Mouse (Mus musculus) embryo, embryonic 10 days (tissue): ENCODE data around the gene Smim5.
A peak's percentile ranks its signal among the peaks of the same experiment; 100 is the strongest.
"Not testable (repeated sequence)": the region's sequence is repeated elsewhere in the genome, so short reads cannot be mapped to it uniquely, and the experiment has no call there.

Experiments
- DNase-seq: peaks from one replicate; pipeline ENCODE4 v3.0.0-alpha.2; 2015; ENCODE audit warnings: low spot score

Smim5 gene

GRCm38 (mm10) chr11:115899486-115900266 is at the start of gene Smim5:
TSS of gene Smim5 (plus strand) at chr11:115899966.
- DNase-seq: peak; percentile 93

GRCm38 (mm10) chr11:115854674-115855073 is 45.1 kb upstream of the Smim5 start:
- DNase-seq: no peak

GRCm38 (mm10) chr11:115857146-115857545 is 42.6 kb upstream of the Smim5 start:
- DNase-seq: not testable (repeated sequence)

GRCm38 (mm10) chr11:115857936-115858335 is 41.8 kb upstream of the Smim5 start:
- DNase-seq: no peak

- DNase-seq: no peak
These were observed 41.4 kb upstream of the Smim5 start, which contains the start of gene Myo15b for GRCm38 (mm10) chr11:115858354-115858753. TSS of gene Myo15b (plus strand) at chr11:115858406.

- DNase-seq: peak; percentile 88
These were observed 40.4 kb upstream of the Smim5 start for GRCm38 (mm10) chr11:115859143-115859945.

GRCm38 (mm10) chr11:115863895-115864294 is 35.9 kb upstream of the Smim5 start:
- DNase-seq: no peak

- no peak for DNase-seq
These were observed 30.4 kb upstream of the Smim5 start for GRCm38 (mm10) chr11:115869393-115869792.

- DNase-seq: no peak
These were observed 27.3 kb upstream of the Smim5 start for GRCm38 (mm10) chr11:115872437-115872836.

- DNase-seq: no peak
These were observed 23.8 kb upstream of the Smim5 start for GRCm38 (mm10) chr11:115875935-115876334.

GRCm38 (mm10) chr11:115876438-115876837 is 23.3 kb upstream of the Smim5 start:
- DNase-seq: no peak

GRCm38 (mm10) chr11:115877174-115877755 is 22.5 kb upstream of the Smim5 start:
- DNase-seq: no peak

- DNase-seq: no peak
These were observed 21.7 kb upstream of the Smim5 start for GRCm38 (mm10) chr11:115878071-115878470.

- no peak for DNase-seq
These were observed 18.8 kb upstream of the Smim5 start for GRCm38 (mm10) chr11:115881002-115881401.

- DNase-seq: no peak
These were observed 16.5 kb upstream of the Smim5 start for GRCm38 (mm10) chr11:115883251-115883650.

- DNase-seq: no peak
These were observed 15.4 kb upstream of the Smim5 start for GRCm38 (mm10) chr11:115884361-115884760.

GRCm38 (mm10) chr11:115885281-115885680 is 14.5 kb upstream of the Smim5 start:
- DNase-seq: no peak

GRCm38 (mm10) chr11:115886446-115886845 is 13.3 kb upstream of the Smim5 start:
- DNase-seq: no peak

GRCm38 (mm10) chr11:115888020-115888419 is 11.7 kb upstream of the Smim5 start:
- DNase-seq: no peak

GRCm38 (mm10) chr11:115889159-115889558 is 10.6 kb upstream of the Smim5 start:
- DNase-seq: no peak

GRCm38 (mm10) chr11:115892213-115892612 is 7.6 kb upstream of the Smim5 start:
- DNase-seq: no peak

GRCm38 (mm10) chr11:115893071-115893470 is 6.7 kb upstream of the Smim5 start:
- no peak for DNase-seq
